Mouse (Mus musculus) Patski (cell line): Measurements from ENCODE around the gene Enox1. TPM values are rescaled to one million over a fixed set of nuclear protein-coding genes. Genes with fewer than 3 reads are reported as not detected.

ENCODE experiments used
- ATAC-seq: fragments of 100-300 bp; one replicate; pipeline ENCODE4 v1.8.0; 2021
- CTCF ChIA-PET: fragments of 350-600 bp; sonication (Branson Sonifier 250); formaldehyde crosslinking; loops from one replicate; lab custom pipeline; 2022; ENCODE audit warnings: inconsistent platforms; lab: Charles Lee
- POLR2A ChIA-PET: fragments of 350-600 bp; sonication (Branson Sonifier 250); formaldehyde crosslinking; loops from one replicate; lab custom pipeline; 2022; ENCODE audit warnings: antibody characterized with exemption, inconsistent platforms; lab: Charles Lee
- DNase-seq: peaks from one replicate; pipeline ENCODE4 v3.0.0-alpha.2; 2011; ENCODE audit warnings: low read depth, low spot score
- H3K27me3 ChIP-seq: fragments of 371-371 bp; one replicate; pipeline ENCODE4 v1.5.1; 2021
- CTCF ChIP-seq: fragments of 100-300 bp; IDR thresholded peaks from one replicate; pipeline ENCODE4 v1.5.1; 2021
- in situ Hi-C: fragments of 300-500 bp; cut with MboI; formaldehyde crosslinking; loops from 3 replicates; pipeline ENCODE4 v1.11.1; 2018; ENCODE audit warnings: low pct_unique_long_range_greater_than_20kb, mixed read lengths
- polyA plus RNA-seq: library from polyadenylated mRNA; unstranded; gene quantifications from one replicate; pipeline ENCODE4 v1.2.3, GENCODE M21; 2021

The Enox1 gene
- polyA plus RNA-seq, 1 experiment from 2014 or later, result 2.4 TPM

DNA sequence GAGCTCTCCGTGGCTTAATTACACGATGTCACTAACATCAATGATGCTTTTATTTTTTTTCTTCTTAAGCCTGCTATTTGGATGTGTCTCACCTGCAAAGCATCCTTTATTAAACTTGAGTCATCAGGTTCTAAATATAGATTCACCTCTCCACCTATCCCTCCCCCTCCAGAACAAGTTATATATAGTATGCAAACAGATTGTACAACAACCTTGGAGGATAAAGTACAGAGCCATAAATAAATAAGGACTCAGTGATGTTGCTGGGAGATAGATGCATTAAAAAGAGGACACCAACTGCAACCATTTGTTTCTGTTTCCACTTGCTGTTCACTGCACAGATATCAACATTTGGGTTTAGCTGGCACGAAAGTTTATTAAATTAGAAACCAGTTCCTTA lies 141.8 kb downstream of the Enox1 start:
- ATAC-seq (no peak), DNase-seq (no peak)
- ChIA-PET POLR2A (no interaction called here), CTCF (no interaction called here)
- in situ Hi-C loops, result no loop called here
- H3K27me3 ChIP-seq, result no peaks in the 10 kb centered on the region
- TF ChIP-seq CTCF, result no peak

- H3K27me3 ChIP-seq, result no peaks in the 10 kb centered on the region
- no peak for TF ChIP-seq CTCF
- DNase-seq, result no peak
- ChIA-PET CTCF (no interaction called here), POLR2A (interaction anchor here (0.6 kb wide), 1 partner anchor 66 kb away, joined by 3 read pairs; no protein-coding TSS in a partner anchor)
- in situ Hi-C loops, result no loop called here
- ATAC-seq, result no peak
These were observed 153.0 kb downstream of the Enox1 start for GRCm38 (mm10) chr14:77309571-77309970.

DNA sequence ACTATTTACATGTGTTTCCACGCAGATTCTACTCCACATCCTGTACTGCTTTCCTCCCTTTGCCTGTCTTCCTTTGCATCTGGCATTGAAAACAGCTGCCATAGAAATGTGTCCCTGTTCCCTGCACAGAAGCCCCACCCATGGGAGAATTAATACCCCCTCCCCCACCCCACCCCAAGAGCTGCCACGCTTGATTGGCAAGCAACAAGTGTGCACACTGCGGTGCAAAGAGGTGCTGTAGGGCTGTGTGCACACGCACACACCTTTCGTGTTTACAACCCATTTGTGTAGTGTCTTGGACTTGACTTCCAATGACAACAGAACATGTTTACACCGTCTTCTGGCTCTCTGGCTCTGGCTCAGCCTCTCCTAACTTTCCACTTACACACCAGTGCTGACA lies 154.9 kb downstream of the Enox1 start:
- in situ Hi-C loops, result no loop called here
- H3K27me3 ChIP-seq, result no peaks in the 10 kb centered on the region
- no peak for ATAC-seq
- ChIA-PET CTCF (interaction anchor here (1.4 kb wide), 1 partner anchor 18 kb away, joined by 3 read pairs; no protein-coding TSS in a partner anchor), POLR2A (no interaction called here)
- no peak for TF ChIP-seq CTCF
- no peak for DNase-seq

DNA sequence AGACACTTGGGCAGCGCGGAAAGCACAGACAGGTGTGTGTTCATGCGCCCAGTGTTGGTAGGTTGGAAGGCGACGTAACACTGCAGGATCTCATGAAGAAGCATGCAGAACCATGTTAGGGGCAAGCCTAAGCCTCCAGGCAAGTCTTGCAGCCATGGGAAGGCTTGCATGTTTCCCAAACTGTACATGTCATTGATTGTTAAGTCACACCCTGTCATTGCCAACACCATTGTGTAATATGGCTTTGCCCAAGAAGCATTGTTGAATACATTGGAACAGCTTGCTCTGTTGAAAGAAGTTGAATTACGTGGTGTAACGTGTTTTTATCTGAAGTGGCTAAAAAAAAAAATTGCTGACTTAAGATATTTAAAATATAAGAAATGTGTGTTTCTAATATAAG lies 162.8 kb downstream of the Enox1 start:
- POLR2A ChIA-PET, result no interaction called here
- H3K27me3 ChIP-seq, result no peaks in the 10 kb centered on the region
- CTCF ChIA-PET, result interaction anchor here (1.6 kb wide), 1 partner anchor 13 kb away, joined by 3 read pairs; no protein-coding TSS in a partner anchor
- no peak for TF ChIP-seq CTCF
- ATAC-seq (no peak), DNase-seq (no peak)
- in situ Hi-C loops, result no loop called here

DNA sequence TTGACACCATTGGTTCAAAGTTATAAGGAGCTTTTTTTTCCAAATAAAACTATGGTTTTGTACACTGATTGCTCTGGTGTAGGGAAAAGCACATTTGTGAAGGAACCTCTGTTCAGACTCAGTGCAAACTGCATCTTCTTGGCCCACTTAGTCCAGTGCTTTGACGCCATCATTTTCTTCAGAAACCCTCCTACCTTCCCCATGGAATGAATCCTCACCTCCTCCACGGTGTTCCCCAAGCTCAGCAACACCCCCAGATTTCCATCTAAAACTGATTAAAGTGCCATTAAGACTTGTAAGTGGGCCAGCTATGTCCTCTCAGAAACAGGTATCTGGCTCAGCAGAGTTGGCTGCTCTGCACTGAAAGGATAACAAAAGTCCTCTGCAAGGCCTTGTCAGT lies 167.8 kb downstream of the Enox1 start:
- DNase-seq (no peak), ATAC-seq (no peak)
- no peaks in the 10 kb centered on the region for H3K27me3 ChIP-seq
- in situ Hi-C loops, result no loop called here
- no peak for TF ChIP-seq CTCF
- ChIA-PET POLR2A (no interaction called here), CTCF (no interaction called here)

GRCm38 (mm10) chr14:77327693-77328092 lies 171.1 kb downstream of the Enox1 start:
- ChIA-PET CTCF (no interaction called here), POLR2A (no interaction called here)
- DNase-seq (peak; percentile 27), ATAC-seq (peak; percentile 94)
- TF ChIP-seq CTCF, result no peak
- in situ Hi-C loops, result no loop called here
- no peaks in the 10 kb centered on the region for H3K27me3 ChIP-seq

DNA sequence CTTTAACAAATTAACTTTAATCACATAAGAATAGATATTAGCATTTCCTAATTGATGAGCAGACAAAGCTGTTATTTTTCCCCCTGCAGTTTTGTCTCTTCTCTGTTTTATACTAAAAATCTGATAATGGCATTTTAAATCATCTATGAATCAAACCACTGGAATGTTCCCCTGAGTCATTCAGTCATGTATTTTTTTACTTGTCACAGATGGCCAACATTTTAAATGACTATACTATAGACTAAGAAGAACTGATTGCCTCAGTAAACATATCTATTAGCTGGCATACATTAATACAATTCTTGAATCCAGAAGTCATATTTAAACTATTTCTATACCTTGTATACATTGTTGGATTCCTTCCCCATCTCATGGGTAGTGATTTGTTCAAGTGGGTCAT lies 173.2 kb downstream of the Enox1 start:
- CTCF ChIA-PET, result no interaction called here
- H3K27me3 ChIP-seq, result no peaks in the 10 kb centered on the region
- TF ChIP-seq CTCF, result no peak
- DNase-seq, result no peak
- ATAC-seq, result no peak
- POLR2A ChIA-PET, result no interaction called here
- in situ Hi-C loops, result no loop called here

GRCm38 (mm10) chr14:77343662-77344340 lies 187.2 kb downstream of the Enox1 start:
- in situ Hi-C loops, result no loop called here
- ChIA-PET POLR2A (no interaction called here), CTCF (no interaction called here)
- H3K27me3 ChIP-seq, result no peaks in the 10 kb centered on the region
- no peak for TF ChIP-seq CTCF
- DNase-seq (no peak), ATAC-seq (no peak)

- in situ Hi-C loops, result no loop called here
- TF ChIP-seq CTCF, result no peak
- DNase-seq (no peak), ATAC-seq (no peak)
- H3K27me3 ChIP-seq, result no peaks in the 10 kb centered on the region
- ChIA-PET POLR2A (no interaction called here), CTCF (no interaction called here)
These were observed 189.7 kb downstream of the Enox1 start for GRCm38 (mm10) chr14:77346296-77346695.

GRCm38 (mm10) chr14:77351803-77352352 lies 195.3 kb downstream of the Enox1 start:
- H3K27me3 ChIP-seq, result no peaks in the 10 kb centered on the region
- ChIA-PET POLR2A (interaction anchor here (0.6 kb wide), 1 partner anchor 185 kb away, joined by 6 read pairs; no protein-coding TSS in a partner anchor), CTCF (interaction anchor here (0.9 kb wide), 1 partner anchor 10 kb away, joined by 3 read pairs; no protein-coding TSS in a partner anchor)
- DNase-seq (peak; percentile 92), ATAC-seq (peak; percentile 100)
- in situ Hi-C loops, result no loop called here
- TF ChIP-seq CTCF, result no peak

- ChIA-PET POLR2A (no interaction called here), CTCF (no interaction called here)
- ATAC-seq, result no peak
- in situ Hi-C loops, result no loop called here
- DNase-seq, result no peak
- H3K27me3 ChIP-seq, result no peaks in the 10 kb centered on the region
- TF ChIP-seq CTCF, result no peak
These were observed 206.1 kb downstream of the Enox1 start for GRCm38 (mm10) chr14:77362662-77363061.
